Mouse (Mus musculus) bone marrow, adult 2 months (tissue): Measurements from ENCODE around the gene Mybphl.

Source experiments
- CTCF ChIP-seq: fragments of 200-500 bp; IDR thresholded peaks from 2 replicates; pipeline ENCODE4 v1.5.1; 2011; ENCODE audit warnings: low read length, control low read depth; ENCODE audit not compliant: control insufficient read depth, insufficient read depth
- POLR2A ChIP-seq: fragments of 200-500 bp; IDR thresholded peaks from 2 replicates; pipeline ENCODE4 v1.6.1; 2011; ENCODE audit warnings: low read depth, mild to moderate bottlenecking, control low read depth, low read length, borderline replicate concordance; ENCODE audit not compliant: control insufficient read depth

- TF ChIP-seq CTCF (no peak), POLR2A (no peak)
Measured at GRCm38 (mm10) chr3:108328441-108328841, 36.3 kb upstream of the Mybphl start.
